Mouse (Mus musculus): ENCODE measurements around the gene Lamtor4.

The Lamtor4 gene

DNA sequence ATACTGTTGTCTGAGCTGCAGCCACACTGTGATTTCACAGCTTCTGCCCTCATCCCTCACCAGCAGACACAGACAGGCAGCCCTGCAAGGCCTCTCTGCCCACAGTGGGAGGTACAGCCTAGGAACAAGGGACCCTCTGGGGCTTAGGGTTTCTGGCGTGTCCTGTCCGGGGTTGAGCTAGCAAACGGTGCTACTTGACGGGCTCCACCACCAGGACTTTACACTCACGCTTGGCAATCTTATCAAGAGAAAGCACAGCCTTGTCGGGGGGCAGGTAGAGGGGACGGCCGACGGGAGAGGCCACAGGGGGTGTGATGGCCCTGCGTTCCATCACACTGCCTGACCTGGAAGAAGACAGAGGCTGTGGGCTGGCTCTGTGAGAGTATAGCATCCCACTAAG lies 4.8 kb downstream of the Lamtor4 start:
- DNase-seq (ENCODE audit: low read depth, low spot score) = no peak

DNA sequence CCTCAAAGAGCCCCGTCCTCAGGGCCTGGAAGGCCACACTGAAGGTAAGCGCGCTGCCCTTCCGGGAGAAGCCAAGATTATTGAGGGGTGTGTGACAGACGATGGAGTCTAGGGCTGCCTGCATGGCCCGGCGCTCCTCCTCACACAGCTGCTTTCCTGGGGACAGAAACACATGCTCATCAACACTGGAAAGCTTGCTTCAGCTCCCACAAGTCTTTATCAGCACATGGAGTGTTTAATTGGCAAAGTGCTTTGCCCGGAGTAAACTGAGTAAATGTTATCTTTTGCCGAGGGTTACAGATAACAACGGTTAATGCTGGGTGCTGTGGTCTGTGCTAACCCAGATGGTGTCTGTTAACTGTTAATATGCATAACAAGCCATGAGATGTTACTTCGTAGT lies 5.6 kb downstream of the Lamtor4 start:
- DNase-seq (ENCODE audit: low read depth, low spot score) = no peak

DNA sequence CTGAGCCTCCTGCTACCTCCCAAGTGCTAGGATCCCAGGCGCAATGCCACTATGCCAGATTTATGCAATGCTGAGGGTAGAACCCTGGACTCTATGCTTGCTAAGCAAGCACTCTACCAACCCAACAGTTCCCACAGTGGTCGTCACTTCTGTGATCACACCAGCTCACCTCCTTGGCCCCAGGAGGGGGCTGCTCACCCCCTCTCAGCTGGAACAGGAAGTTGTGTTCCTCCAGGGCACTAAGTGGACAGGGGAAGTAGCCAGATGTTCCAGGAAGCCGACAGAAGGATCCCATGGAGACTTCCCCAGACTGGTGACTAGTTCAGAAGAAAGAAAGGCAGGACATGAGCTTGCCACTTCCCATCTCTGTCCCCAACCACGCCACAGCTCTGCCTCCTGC lies 6.7 kb downstream of the Lamtor4 start:
- no peak for DNase-seq (ENCODE audit: low read depth, low spot score)

DNA sequence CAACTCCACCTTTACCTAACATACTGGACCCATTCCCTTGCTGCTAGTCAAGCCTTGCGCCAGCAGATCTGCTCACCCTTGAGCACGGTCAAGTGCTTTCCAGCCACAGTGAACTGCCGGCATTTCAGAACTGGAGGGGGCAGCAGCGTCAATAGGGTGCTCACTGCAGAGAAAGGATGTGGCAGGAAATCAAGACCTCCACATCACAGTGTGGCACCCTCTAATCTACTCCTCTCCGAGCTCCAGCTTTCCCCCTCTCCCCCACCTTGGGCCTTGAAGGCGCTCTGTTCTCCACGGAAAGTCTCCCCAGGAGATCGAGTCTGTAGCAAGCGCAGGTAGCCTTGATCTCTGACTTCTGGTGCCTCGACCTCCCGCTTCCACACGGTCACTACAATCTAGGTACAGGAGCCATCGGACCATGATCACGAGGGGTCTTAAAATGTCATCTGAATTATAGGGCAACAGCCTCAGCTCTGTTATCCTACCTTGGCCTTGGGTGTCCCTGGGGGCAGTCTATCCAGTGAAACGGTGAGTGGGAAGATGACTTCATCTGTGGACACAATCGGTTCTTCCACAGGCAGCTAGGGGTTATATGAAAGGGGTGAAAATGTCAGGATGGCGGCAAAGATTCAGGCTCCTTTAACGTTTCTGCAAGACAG lies 7.4 kb downstream of the Lamtor4 start:
- DNase-seq (ENCODE audit: low read depth, low spot score) = no peak

- DNase-seq (ENCODE audit: low read depth, low spot score) = peak; percentile 77
Observed at GRCm38 (mm10) chr5:138263260-138264206, 8.3 kb downstream of the Lamtor4 start, which contains the start of gene BC037034. Gene BC037034, minus strand, starts transcription at chr5:138264033.

DNA sequence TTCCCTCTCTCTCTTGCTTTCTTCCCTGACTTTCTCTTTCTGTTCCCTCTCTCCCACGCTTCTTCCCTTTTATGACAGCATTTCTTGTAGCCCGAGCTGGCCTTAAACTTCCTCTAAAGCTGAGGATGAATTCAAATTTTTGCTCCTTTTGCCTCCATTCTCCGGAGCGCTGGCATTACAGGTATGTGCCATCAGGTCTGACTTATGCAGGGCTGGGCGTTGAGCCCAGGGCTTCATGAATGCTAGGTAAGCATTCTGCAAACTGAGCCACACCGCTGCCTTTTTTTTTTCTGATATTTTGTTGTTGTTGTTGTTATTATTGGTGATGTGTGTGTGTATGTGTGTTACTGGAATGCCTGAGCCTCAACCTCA lies 8.9 kb downstream of the Lamtor4 start:
- no peak for DNase-seq (ENCODE audit: low read depth, low spot score)

DNA sequence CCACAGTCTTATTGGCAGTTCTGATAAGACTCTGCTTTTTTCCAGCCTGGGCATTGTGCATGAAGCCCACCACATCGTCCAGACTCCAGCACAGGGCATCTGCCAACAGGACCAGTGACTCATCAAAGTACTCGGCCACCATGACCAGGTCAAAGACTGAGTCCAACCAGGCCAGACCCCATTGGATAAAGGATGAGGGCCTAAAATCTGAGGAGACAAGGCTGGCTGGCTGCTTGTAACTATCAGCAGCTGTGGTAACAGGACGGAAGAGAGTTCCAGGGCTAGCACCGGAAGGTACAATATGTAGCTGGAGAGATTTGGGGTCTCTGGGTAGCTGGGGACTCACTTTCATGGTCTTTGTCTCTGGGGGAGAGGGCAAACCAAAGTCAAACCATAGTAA lies 10.4 kb downstream of the Lamtor4 start:
- no peak for DNase-seq (ENCODE audit: low read depth, low spot score)

GRCm38 (mm10) chr5:138267114-138267513 lies 11.8 kb downstream of the Lamtor4 start:
- DNase-seq (ENCODE audit: low read depth, low spot score) = no peak

GRCm38 (mm10) chr5:138268980-138269379 lies 13.7 kb downstream of the Lamtor4 start:
- no peak for DNase-seq (ENCODE audit: low read depth, low spot score)

DNA sequence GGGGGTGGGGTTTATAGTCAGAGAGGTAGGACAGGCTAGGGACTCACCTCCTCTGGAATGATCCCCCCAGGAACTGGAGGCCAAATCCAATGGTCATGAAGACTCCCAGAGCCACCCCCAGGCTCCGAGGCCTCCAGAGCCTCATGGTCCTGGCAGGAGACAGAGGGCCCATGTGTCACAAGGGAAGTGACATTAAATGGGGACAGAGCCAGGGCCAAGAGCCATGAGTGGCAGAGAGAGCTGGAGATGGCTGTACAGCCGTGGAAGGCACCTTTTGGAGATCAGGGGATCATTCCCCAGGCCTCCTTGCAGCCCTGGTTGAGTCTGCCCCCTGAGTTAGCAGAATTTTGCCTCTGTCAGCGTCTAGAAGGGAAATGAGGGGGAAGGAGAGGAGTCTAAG lies 15.9 kb downstream of the Lamtor4 start:
- DNase-seq (ENCODE audit: low read depth, low spot score) = no peak

DNA sequence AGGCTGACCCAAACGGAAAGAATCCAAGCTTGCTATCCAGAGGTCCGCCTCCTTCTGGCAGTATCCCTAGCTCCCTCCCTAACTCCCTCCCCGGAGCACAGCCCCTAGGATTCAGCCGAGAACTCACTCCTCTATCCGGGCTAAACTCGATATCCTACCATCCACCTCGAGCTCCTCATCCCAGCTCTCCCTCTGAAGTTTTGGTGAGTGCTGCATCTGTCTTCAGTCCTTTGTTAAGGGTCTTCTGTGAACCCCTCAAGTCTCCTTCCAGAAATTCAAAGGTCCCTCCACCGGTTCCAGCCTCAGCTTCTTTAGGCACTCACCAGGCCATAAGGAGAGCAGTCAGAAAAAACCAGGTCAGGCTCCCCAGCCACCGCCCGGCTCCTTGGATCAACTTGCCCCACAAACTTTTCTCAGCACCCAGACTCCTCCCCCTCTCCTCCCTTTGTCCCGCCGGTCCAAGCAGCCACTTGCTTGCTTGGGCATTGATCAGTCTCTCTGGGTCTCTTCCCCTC lies 17.2 kb downstream of the Lamtor4 start, which contains the start of gene Gal3st4:
Gene Gal3st4, minus strand, starts transcription at position 432 of the 515 bp plus-strand sequence.
- no peak for DNase-seq (ENCODE audit: low read depth, low spot score)

- DNase-seq (ENCODE audit: low read depth, low spot score) = no peak
Observed at GRCm38 (mm10) chr5:138274186-138274585, 18.9 kb downstream of the Lamtor4 start.

DNA sequence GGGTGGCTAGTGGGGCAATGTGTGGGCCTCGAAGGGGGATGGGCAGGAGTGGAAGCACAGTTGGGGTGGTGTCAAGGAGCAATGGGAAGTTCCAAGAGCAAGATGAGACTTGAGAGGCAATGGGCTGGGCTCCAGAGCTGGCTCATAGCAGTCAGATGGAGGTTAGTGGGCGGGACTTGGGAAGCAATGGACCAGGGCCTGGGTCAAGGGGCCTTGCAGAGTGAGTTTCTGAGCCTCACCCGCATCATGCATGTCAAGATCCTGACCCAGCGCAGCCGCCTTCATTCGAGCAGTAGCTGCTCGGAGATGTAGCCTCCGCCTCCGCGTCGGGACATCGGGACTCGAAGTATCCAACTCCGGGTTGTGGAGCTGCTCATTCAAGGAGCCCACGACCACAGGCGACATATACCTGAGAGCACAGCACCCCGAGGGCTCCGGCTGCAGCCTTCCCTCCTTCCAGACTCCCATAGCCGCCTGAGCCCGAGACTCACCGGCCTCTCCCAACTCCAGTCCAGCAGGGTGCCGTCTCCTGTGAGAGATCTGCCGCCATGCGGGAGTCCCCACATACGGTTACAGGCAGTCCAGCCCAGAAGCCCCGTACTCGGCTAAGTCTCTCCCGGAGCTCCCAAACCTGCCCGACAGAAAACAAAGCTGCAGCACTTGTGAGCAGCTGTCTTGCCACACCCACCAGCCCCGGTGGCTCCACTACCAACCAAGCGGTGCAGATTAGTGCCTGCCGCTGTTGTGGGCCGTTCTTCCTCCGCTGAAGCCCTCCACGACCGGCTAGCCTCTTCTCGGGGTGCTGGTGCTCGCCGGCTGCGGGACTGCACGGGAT lies 20.2 kb downstream of the Lamtor4 start:
- no peak for DNase-seq (ENCODE audit: low read depth, low spot score)

DNA sequence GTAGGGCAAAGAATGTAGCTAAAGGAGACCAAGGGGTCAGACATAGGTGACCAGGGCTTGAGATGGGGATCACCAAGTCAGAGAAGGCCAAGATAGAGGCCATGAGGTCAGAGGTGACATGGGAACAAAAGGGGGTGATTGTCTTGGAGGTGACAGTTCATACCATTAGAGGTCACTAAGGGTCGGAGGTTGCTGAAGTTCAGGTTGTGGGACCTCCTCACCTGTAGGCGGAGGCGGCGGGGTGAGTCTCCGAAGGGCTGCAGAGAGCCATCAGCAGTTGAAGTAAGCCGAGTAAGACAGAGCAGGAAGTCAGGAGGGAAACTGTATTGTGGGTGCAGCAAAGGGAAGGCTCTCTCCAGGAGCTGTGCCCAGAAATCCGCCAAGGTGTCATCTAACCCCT lies 22.7 kb downstream of the Lamtor4 start:
- no peak for DNase-seq (ENCODE audit: low read depth, low spot score)

DNA sequence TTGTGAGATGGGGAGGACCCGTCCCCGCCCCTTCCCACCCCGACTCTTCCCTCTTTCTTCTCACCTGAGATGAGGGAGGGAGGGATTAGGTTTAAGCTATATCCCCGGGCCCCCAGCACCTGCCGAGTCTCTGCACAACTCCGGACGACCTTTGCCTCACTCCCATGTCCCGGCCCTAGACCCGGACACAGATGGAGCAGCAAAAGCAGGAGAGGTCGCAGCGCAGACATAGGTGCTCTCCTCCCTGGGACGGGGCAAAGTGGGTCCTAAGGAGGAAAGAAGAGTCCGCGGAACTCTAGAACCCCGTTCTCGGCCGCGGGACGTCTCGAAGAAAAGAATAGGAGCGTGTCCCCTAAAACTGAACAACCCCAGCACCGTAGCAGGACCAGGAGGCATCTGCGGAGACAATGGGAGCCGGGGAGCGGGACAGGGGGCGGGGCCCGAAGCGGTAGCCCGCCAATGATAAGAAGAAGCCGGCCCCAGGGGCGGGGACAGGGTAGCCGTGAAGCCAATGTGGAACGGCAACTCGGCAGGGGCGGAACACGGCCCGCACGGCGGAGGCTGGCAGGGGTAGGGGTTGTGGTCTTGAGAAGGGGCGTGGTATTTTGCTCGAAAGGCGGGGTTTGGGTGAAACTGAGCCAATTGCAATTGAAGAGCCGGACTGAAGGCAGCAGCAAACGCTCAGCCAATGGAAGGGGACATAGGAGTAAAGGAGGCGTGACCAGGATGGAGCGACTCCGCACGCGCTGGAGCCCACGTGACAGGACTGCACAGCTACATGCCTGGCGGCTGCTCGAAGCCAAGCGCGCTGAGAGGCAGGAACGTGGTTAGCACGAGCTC lies 24.5 kb downstream of the Lamtor4 start, which contains the start of the genes Gm43720, Gpc2 and Stag3:
Gene Gm43720, minus strand, starts transcription at position 374 of the 840 bp plus-strand sequence.
Gene Gpc2, minus strand, starts transcription at position 421 of the 840 bp plus-strand sequence.
Gene Stag3, plus strand, starts transcription at position 656 of the 840 bp plus-strand sequence.
- DNase-seq (ENCODE audit: low read depth, low spot score) = peak; percentile 91

DNA sequence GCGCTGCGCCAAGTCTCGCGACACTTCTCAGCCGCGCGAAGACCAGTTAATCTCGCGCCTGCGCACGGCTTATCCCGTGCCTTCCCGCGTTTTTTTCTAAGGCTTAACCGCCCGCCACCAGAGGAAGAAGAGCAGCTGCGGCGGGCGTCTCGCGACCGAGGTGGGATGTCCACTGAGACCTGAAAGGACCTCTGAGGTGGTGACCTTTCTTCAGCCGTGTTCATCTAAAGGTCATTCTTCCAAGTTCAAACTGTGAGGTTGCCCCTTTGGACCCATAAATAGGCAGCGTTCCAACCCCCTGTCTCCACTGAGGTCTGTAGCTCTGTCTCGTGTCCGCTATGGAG lies 25.1 kb downstream of the Lamtor4 start:
- no peak for DNase-seq (ENCODE audit: low read depth, low spot score)

DNA sequence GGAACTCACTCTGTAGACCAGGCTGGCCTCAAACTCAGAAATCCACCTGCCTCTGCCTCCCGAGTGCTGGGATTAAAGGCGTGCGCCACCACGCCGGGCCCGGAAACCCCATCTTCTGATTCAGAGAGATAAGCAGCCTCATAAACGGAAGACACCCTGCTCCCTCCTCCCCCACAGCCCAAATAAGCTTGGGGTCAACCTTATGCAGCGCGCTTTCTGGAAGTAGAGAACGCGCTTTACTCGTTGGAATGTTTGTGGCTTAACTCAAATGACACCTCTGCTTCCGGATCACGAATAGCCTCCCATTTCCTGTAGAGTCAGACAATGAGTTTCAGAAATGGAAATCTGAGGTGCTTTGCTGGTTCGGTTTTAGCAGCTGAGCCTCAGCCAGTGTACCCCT lies 25.5 kb downstream of the Lamtor4 start:
- no peak for DNase-seq (ENCODE audit: low read depth, low spot score)

DNA sequence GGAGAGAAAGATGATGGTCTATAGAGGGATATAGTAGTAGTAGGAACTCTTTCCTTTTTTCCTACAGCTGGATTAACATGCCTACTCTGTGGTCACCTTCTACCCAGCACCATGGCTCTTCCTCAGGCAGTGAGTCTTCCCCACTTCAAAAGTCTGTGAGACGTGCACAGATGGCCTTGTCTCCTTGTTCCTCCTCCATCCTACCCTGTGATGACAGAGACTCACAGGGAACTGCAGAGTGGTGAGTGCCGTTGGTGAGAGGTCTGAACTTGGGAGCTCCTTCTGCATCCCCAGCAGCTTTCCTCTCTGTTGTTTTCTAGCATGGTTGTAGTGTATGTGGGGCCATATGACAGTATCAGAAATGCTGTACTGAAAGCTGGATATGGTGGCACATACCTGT lies 26.5 kb downstream of the Lamtor4 start:
- DNase-seq (ENCODE audit: low read depth, low spot score) = no peak

DNA sequence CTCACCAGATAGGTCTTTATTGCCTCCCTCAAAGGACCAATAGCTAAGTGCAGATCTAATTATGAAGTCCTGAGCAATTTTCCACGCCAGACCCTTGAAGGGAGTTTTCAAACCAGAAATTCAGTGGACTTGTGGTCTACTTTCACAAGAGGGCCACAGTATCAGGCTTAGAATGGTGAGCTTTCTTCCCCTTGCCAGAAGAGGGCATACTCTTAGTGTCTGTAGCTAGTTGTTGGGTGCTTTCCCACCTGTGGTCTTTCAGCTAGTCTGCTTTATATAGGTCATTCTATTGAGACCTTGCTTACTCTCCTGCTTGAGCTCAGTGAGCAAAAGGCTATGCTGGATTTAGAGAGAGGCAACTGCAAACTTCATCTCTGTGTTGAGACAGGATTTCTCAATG lies 28.3 kb downstream of the Lamtor4 start:
- DNase-seq (ENCODE audit: low read depth, low spot score) = no peak

- no peak for DNase-seq (ENCODE audit: low read depth, low spot score)
Observed at GRCm38 (mm10) chr5:138287861-138288260, 32.6 kb downstream of the Lamtor4 start.

- DNase-seq (ENCODE audit: low read depth, low spot score) = no peak
Observed at GRCm38 (mm10) chr5:138291638-138292037, 36.4 kb downstream of the Lamtor4 start.

All from retina, postnatal 7 days (tissue).